Mouse (Mus musculus) left cerebral cortex, adult 2 months (tissue): ENCODE measurements at regions not wholly inside any gene's neighbourhood (a gene's known extent, or its start where the extent isn't known, plus 50 kb on each side); places are given as distances from the start of the nearest gene placed in this dataset.
"Not testable (repeated sequence)": the region's sequence is repeated elsewhere in the genome, so short reads cannot be mapped to it uniquely, and the experiment has no call there.

ENCODE experiments used
- DNase-seq, 2 experiments: peaks; one replicate each; pipeline ENCODE4 v3.0.0; 2021 to 2022; ENCODE audit warnings: low spot score in 2 of 2, mixed read lengths in 1 of 2; ENCODE audit errors: extremely low spot score in 1 of 2
- H3K27ac ChIP-seq: fragments of 200-600 bp; 2 replicates; pipeline ENCODE4 v1.8.1; 2022
- H3K4me3 ChIP-seq: fragments of 200-600 bp; 2 replicates; pipeline ENCODE4 v1.8.1; 2022
- intact Hi-C: fragments of 180-260 bp; cut with DNase I; formaldehyde crosslinking; loops from one replicate; pipeline ENCODE4 v1.15.1; 2025

- intact Hi-C loops, DNase-seq, H3K27ac ChIP-seq, H3K4me3 ChIP-seq: not testable (repeated sequence)
Observed at GRCm38 (mm10) chr6:47745856-47746255, 67.4 kb downstream of the Pdia4 start.

DNA sequence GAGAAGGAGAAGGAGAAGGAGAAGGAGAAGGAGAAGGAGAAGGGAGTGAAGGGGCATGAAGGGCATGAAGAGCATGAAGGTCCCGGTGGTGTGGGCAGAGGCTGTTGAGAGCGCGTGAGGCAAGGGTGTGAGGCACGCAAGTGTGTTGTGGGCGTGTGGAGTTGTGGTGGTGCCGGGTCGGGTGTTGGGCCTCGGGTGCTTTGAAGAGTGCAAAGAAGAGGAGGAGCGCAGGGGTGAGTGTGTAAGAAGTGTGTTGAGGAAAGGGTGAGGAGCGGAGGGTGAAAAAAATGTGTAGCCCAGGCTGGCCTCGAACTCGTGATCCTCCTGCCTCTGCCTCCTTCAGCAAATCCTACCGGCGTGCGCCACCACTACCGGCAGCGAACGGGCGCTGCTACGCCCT lies 69.4 kb downstream of the Pdia4 start:
- H3K27ac ChIP-seq, H3K4me3 ChIP-seq, intact Hi-C loops: not testable (repeated sequence)
- peak in 1 of 2 experiments; percentile 18 for DNase-seq

- H3K4me3 ChIP-seq = peak overlapping the region; percentile 33
- intact Hi-C loops, DNase-seq, H3K27ac ChIP-seq: not testable (repeated sequence)
Observed at GRCm38 (mm10) chr6:47740216-47740615, 73.0 kb downstream of the Pdia4 start.

DNA sequence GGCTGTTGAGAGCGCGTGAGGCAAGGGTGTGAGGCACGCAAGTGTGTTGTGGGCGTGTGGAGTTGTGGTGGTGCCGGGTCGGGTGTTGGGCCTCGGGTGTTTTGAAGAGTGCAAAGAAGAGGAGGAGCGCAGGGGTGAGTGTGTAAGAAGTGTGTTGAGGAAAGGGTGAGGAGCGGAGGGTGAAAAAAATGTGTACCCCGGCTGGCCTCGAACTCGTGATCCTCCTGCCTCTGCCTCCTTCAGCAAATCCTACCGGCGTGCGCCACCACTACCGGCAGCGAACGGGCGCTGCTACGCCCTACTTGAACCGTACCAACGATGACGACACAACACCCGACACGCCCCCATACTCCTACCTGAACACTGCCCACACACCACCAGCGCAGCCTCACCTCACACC lies 73.5 kb downstream of the Pdia4 start:
- DNase-seq = peak; percentile 65 to 72
- H3K4me3 ChIP-seq, H3K27ac ChIP-seq, intact Hi-C loops: not testable (repeated sequence)

DNA sequence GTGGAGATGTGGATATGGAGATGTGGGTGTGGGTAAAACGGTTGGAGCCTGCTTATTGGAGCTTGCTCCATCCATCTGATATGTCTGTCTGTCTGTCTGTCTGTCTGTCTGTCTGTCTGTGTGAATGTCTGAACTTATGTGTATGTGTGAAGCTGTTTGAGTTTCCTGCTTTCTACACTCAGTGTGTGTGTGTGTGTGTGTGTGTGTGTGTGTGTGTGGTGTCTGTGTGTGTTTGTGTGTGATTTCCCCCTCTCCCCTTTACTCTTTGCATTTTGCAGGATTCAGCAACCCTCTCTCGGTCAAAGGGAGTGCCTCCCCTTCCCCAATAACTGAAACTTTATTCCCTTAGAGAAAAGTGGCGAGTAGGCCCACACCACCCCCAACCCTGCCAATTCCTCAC lies 75.3 kb downstream of the Pdia4 start:
- intact Hi-C loops, H3K4me3 ChIP-seq, H3K27ac ChIP-seq, DNase-seq: not testable (repeated sequence)
